In the genomic region with DNA sequence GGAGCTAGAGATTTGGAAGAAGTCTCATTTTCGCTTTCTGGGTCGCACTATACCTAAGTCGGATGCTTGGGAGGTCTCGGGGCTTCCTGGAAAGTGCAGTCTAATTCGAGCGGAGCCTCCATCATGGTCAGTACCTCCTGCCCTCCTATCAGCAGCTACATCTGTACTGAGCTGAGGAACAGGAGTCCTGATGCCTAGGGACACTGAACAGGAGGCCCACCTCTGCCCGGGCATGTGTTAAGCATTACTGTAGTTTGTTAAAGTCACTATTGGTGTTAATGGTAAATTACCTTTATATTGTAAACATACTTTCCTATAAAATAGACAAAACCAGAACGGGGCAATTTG, we compare ENCODE assay signal across 8 mouse cellular contexts. TPM values are rescaled to one million over a fixed set of nuclear protein-coding genes. Genes with fewer than 3 reads are reported as not detected.
DNase-seq lines count a peak whose midpoint lies in the region; ATAC-seq and TF ChIP-seq lines count a peak whose summit lies in the region.

No protein-coding gene starts in this region.

- peak overlapping the region; percentile 77 for H3K4me2 ChIP-seq in heart, embryonic 11.5 days
- peak overlapping the region; percentile 96 for H3K4me2 ChIP-seq in CH12.LX (ENCODE audit: insufficient read depth, low read depth, poor library complexity, severe bottlenecking)
- H3K4me2 ChIP-seq in forebrain, embryonic 12.5 days = peak overlapping the region; percentile 76
- peak overlapping the region; percentile 84 for H3K4me2 ChIP-seq in liver, embryonic 14.5 days (ENCODE audit: low read depth)

- no peak for TF ChIP-seq CTCF in CH12.LX (conservative IDR thresholded peaks at IDR 0.05 in 1 of 2, IDR thresholded peaks at IDR 0.05 in 1 of 2; ENCODE audit: low read depth in 2 of 2, low read length in 2 of 2)
- no peak for TF ChIP-seq CTCF in liver, embryonic 14.5 days (IDR thresholded peaks at IDR 0.05; ENCODE audit: low read depth)

- H3K36me3 ChIP-seq in heart, embryonic 11.5 days (ENCODE audit: control insufficient read depth, insufficient read depth, low read length) = peaks cover 3% of the 10 kb centered on the region; the same call in 1 of the 2 replicates
- peaks cover 12 to 25% of the 10 kb centered on the region in 2 experiments for H3K36me3 ChIP-seq in CH12.LX (replicated peaks in 1 of 2; ENCODE audit: control insufficient read depth in 1 of 2, insufficient read depth in 1 of 2, low read length in 1 of 2)
- peaks cover 18% of the 10 kb centered on the region for H3K36me3 ChIP-seq in forebrain, embryonic 12.5 days (replicated peaks)
- H3K36me3 ChIP-seq in liver, embryonic 14.5 days (replicated peaks; ENCODE audit: control insufficient read depth, insufficient read depth, low read depth) = no peaks in the 10 kb centered on the region

- DNase-seq in heart, adult 18-20 months = no peak
- no peak for DNase-seq in CH12.LX (ENCODE audit: extremely low read depth)
- DNase-seq in liver, embryonic 14.5 days (ENCODE audit: low read depth in 3 of 3, low spot score in 3 of 3) = no peak
- no peak for DNase-seq in urinary bladder, adult 18-20 months (ENCODE audit: low spot score in 2 of 2)
- no peak for DNase-seq in spleen, adult 12 weeks (ENCODE audit: low spot score)
- DNase-seq in layer of hippocampus, postnatal 36 days = no peak

- H3K9me3 ChIP-seq in heart, embryonic 11.5 days (replicated peaks; ENCODE audit: control insufficient read depth, low read length) = no peaks in the 10 kb centered on the region
- no peaks in the 10 kb centered on the region for H3K9me3 ChIP-seq in CH12.LX (replicated peaks; ENCODE audit: low read length)
- no peaks in the 10 kb centered on the region for H3K9me3 ChIP-seq in forebrain, embryonic 12.5 days
- no peaks in the 10 kb centered on the region for H3K9me3 ChIP-seq in liver, embryonic 14.5 days (ENCODE audit: control insufficient read depth, low read length)

- TF ChIP-seq POLR2A in CH12.LX (IDR thresholded peaks at IDR 0.05; ENCODE audit: low read depth, low read length) = no peak

- under 1% methylated on average over 8 of the region's 8 CpGs for WGBS in heart, embryonic 11.5 days (ENCODE audit: insufficient replicate concordance)
- WGBS in forebrain, embryonic 12.5 days = 1% methylated on average over 8 of the region's 8 CpGs
- under 1% methylated on average over 8 of the region's 8 CpGs for WGBS in liver, embryonic 14.5 days (ENCODE audit: insufficient replicate concordance)

- peak overlapping the region; percentile 60 for H3K4me3 ChIP-seq in heart, embryonic 11.5 days (ENCODE audit: low read depth, low read length)
- H3K4me3 ChIP-seq in CH12.LX (replicated peaks in 1 of 3; ENCODE audit: low read depth in 2 of 3, low read length in 2 of 3, poor library complexity in 1 of 3) = peak overlapping the region; percentile 66 to 97 (median 69)
- peak overlapping the region; percentile 66 for H3K4me3 ChIP-seq in forebrain, embryonic 12.5 days (replicated peaks)
- peak overlapping the region; percentile 76 to 97 for H3K4me3 ChIP-seq in liver, embryonic 14.5 days (ENCODE audit: insufficient read depth in 1 of 2, low read depth in 2 of 2, low read length in 2 of 2)

- in situ Hi-C loops in CH12.LX (cut with MboI; ENCODE audit: low pct_ligation_motif_present, low pct_unique_long_range_greater_than_20kb, low sequenced_read_pairs) = no loop called here

- H3K9ac ChIP-seq in heart, embryonic 11.5 days (ENCODE audit: low read depth, low read length) = peak overlapping the region; percentile 86
- peak overlapping the region; percentile 86 for H3K9ac ChIP-seq in CH12.LX (ENCODE audit: insufficient read depth, low read depth)
- H3K9ac ChIP-seq in forebrain, embryonic 12.5 days = peak overlapping the region; percentile 83
- H3K9ac ChIP-seq in liver, embryonic 14.5 days (replicated peaks) = peak overlapping the region; percentile 88

- peak overlapping the region; percentile 94 for H3K27ac ChIP-seq in heart, embryonic 11.5 days (ENCODE audit: low read depth, low read length)
- H3K27ac ChIP-seq in CH12.LX (ENCODE audit: insufficient read depth, low read depth) = peak overlapping the region; percentile 21; the same call in 1 of the 2 replicates
- peak overlapping the region; percentile 91 for H3K27ac ChIP-seq in forebrain, embryonic 12.5 days
- peak overlapping the region; percentile 82 for H3K27ac ChIP-seq in liver, embryonic 14.5 days

- peaks cover 7% of the 10 kb centered on the region for H3K79me2 ChIP-seq in CH12.LX (replicated peaks; ENCODE audit: control insufficient read depth, extremely low read depth, insufficient read depth, poor library complexity, severe bottlenecking)

- ATAC-seq in heart, embryonic 11.5 days (replicated peaks; ENCODE audit: insufficient number of reproducible peaks, low FRiP score, low TSS enrichment) = peak; percentile 87
- peak; percentile 84 for ATAC-seq in forebrain, embryonic 12.5 days (ENCODE audit: low FRiP score)
- peak; percentile 84 for ATAC-seq in liver, embryonic 14.5 days (ENCODE audit: insufficient read depth)

- no peak for TF ChIP-seq EP300 in CH12.LX (IDR thresholded peaks at IDR 0.05; ENCODE audit: low read length)
- no peak for TF ChIP-seq EP300 in liver, embryonic 14.5 days (IDR thresholded peaks at IDR 0.05; ENCODE audit: low read depth)

- dilution Hi-C loops in CH12.LX (cut with MboI; ENCODE audit: extremely low pct_ligation_motif_present, extremely low pct_unique_long_range_greater_than_20kb, low sequenced_read_pairs) = no loop called here

- TF ChIP-seq RAD21 in CH12.LX (IDR thresholded peaks at IDR 0.05; ENCODE audit: low read depth, low read length) = no peak

- H3K4me1 ChIP-seq in heart, embryonic 11.5 days (ENCODE audit: control insufficient read depth, insufficient read depth, low read length) = peaks cover 10% of the 10 kb centered on the region
- peaks cover 9 to 16% of the 10 kb centered on the region in 2 experiments for H3K4me1 ChIP-seq in CH12.LX (ENCODE audit: control insufficient read depth in 1 of 2, insufficient read depth in 2 of 2)
- H3K4me1 ChIP-seq in forebrain, embryonic 12.5 days = peaks cover 17% of the 10 kb centered on the region
- peaks cover 6 to 14% of the 10 kb centered on the region in 2 experiments; a peak in 3 of 4 replicates for H3K4me1 ChIP-seq in liver, embryonic 14.5 days (replicated peaks; ENCODE audit: control insufficient read depth in 2 of 2, insufficient read depth in 2 of 2, low read length in 1 of 2)

- no peaks in the 10 kb centered on the region for H3K27me3 ChIP-seq in heart, embryonic 11.5 days (ENCODE audit: control insufficient read depth, insufficient read depth, low read length)
- H3K27me3 ChIP-seq in CH12.LX (replicated peaks) = no peaks in the 10 kb centered on the region
- no peaks in the 10 kb centered on the region for H3K27me3 ChIP-seq in forebrain, embryonic 12.5 days
- no peaks in the 10 kb centered on the region for H3K27me3 ChIP-seq in liver, embryonic 14.5 days (ENCODE audit: control insufficient read depth, insufficient read depth, low read length)

TF ChIP-seq in CH12.LX, 34 proteins besides CTCF, POLR2A, EP300 and RAD21:
- TF ChIP-seq ELF1 (IDR thresholded peaks at IDR 0.05; ENCODE audit: low read depth, low read length) (no peak), MAFK (IDR thresholded peaks at IDR 0.05; ENCODE audit: insufficient replicate concordance, low read length) (no peak), JUND (conservative IDR thresholded peaks at IDR 0.05; ENCODE audit: low read depth, low read length) (no peak), ZKSCAN1 (IDR thresholded peaks at IDR 0.05; ENCODE audit: borderline replicate concordance, low read depth, low read length) (no peak), CHD1 (IDR thresholded peaks at IDR 0.05; ENCODE audit: low read depth, low read length) (no peak), SMC3 (IDR thresholded peaks at IDR 0.05; ENCODE audit: low read depth, low read length) (no peak), TBP (conservative IDR thresholded peaks at IDR 0.05; ENCODE audit: low read depth, low read length) (no peak; the same call in 1 of the 2 replicates)
TF ChIP-seq in CH12.LX: peak in this region for 0.

RNA-seq across cellular contexts. Expression of a gene that starts 0.3 kb away (rescaled TPM):
- polyA plus RNA-seq in heart, embryonic 11.5 days (2014; fragmentation: Nextera tagmentation; extraction: Ambion mirVana) = 15.1 and 17.4 TPM in 2 replicates
- 1 to 10 TPM; 6.2 to 7.3 TPM for total RNA-seq in heart, adult 18-20 months (2021)
- total RNA-seq in CH12.LX (2012; rRNA removed) (10.9 and 11.4 TPM in 2 replicates), CH12.LX (2014; rRNA removed) (8.5 and 9.4 TPM in 2 replicates)
- polyA plus RNA-seq in CH12.LX (2012; ENCODE audit: insufficient read length, low read depth) = 7.1 and 8.0 TPM in 2 replicates
- 22.7 and 23.7 TPM in 2 replicates for polyA plus RNA-seq in forebrain, embryonic 12.5 days (2016; fragmentation: Nextera tagmentation; extraction: Ambion mirVana)
- 3.7 and 4.1 TPM in 2 replicates for polyA plus RNA-seq in liver, embryonic 14.5 days (2012; rRNA removed)
- polyA plus RNA-seq in liver, embryonic 14.5 days (2014; fragmentation: Nextera tagmentation; extraction: Ambion mirVana) = 4.1 and 4.8 TPM in 2 replicates
- total RNA-seq in layer of hippocampus, postnatal 36 days (2021) = 1 to 10 TPM; 5.6 to 7.4 TPM

RNA-seq across cellular contexts. Expression of a gene that starts 34.9 kb away (rescaled TPM):
- polyA plus RNA-seq in heart, embryonic 11.5 days (2014; fragmentation: Nextera tagmentation; extraction: Ambion mirVana) = 8.9 and 9.0 TPM in 2 replicates
- 1 to 10 TPM; 2.2 to 3.1 TPM for total RNA-seq in heart, adult 18-20 months (2021)
- total RNA-seq in CH12.LX (2012; rRNA removed) (0.30 TPM in 1 of 2 replicates, not detected in the other), CH12.LX (2014; rRNA removed) (not detected in 2 replicates)
- not detected in 2 replicates for polyA plus RNA-seq in CH12.LX (2012; ENCODE audit: insufficient read length, low read depth)
- 22.1 and 22.6 TPM in 2 replicates for polyA plus RNA-seq in forebrain, embryonic 12.5 days (2016; fragmentation: Nextera tagmentation; extraction: Ambion mirVana)
- 1.9 and 2.0 TPM in 2 replicates for polyA plus RNA-seq in liver, embryonic 14.5 days (2012; rRNA removed)
- polyA plus RNA-seq in liver, embryonic 14.5 days (2014; fragmentation: Nextera tagmentation; extraction: Ambion mirVana) = 1.3 TPM in 2 replicates
- total RNA-seq in layer of hippocampus, postnatal 36 days (2021) = 10 to 100 TPM; 25.0 to 32.3 TPM

RNA-seq across cellular contexts. Expression of a gene that starts 36.3 kb away (rescaled TPM):
- not detected in 2 replicates for polyA plus RNA-seq in heart, embryonic 11.5 days (2014; fragmentation: Nextera tagmentation; extraction: Ambion mirVana)
- total RNA-seq in heart, adult 18-20 months (2021) = not detected
- total RNA-seq in CH12.LX (2012; rRNA removed) (not detected in 2 replicates), CH12.LX (2014; rRNA removed) (not detected in 2 replicates)
- polyA plus RNA-seq in CH12.LX (2012; ENCODE audit: insufficient read length, low read depth) = not detected in 2 replicates
- 0.17 TPM in 1 of 2 replicates, not detected in the other for polyA plus RNA-seq in forebrain, embryonic 12.5 days (2016; fragmentation: Nextera tagmentation; extraction: Ambion mirVana)
- not detected in 2 replicates for polyA plus RNA-seq in liver, embryonic 14.5 days (2012; rRNA removed)
- not detected in 2 replicates for polyA plus RNA-seq in liver, embryonic 14.5 days (2014; fragmentation: Nextera tagmentation; extraction: Ambion mirVana)
- not detected for total RNA-seq in layer of hippocampus, postnatal 36 days (2021)

Comparison
In these comparisons a context has a peak if more than half of its experiments do, and no peak if none do; other contexts are left out.
1. H3K27ac ChIP-seq: peak in every context shown above with its lines; median percentile 94 in heart, embryonic 11.5 days; 91 in forebrain, embryonic 12.5 days; 82 in liver, embryonic 14.5 days; 21 in CH12.LX.